Mouse (Mus musculus): ENCODE measurements around the gene Cd209a. TPM values are rescaled to one million over a fixed set of nuclear protein-coding genes. Genes with fewer than 3 reads are reported as not detected.

Cd209a gene
- polyA plus RNA-seq, 1 experiment from 2014 or later = not detected

DNA sequence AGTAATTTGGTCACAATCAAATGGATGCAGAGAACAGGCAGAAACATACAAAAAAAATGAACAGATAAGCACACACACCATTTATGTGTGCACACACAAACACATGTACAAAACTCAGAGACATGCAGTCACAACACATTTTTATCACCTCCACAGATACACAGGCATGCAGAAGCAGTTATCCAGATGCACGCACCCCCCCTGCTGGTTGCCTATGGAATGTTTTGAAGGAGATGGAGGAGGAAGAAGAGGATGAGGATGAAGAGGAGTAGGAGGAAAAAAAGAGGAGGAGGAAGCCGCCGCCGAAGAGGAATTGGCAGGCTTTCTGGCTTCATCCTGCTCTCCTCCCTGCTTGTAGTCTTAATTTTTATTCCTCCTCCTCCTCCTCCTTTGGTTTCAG lies 43.1 kb downstream of the Cd209a start:
- Histone ChIP-seq H3K27me3 (no peaks in the 10 kb centered on the region), H3K36me3 (no peaks in the 10 kb centered on the region), H3K9me3 (replicated peaks) (no peaks in the 10 kb centered on the region; the same call in 1 of the 2 replicates), H3K4me2 (replicated peaks) (no peak overlapping the region), H3K4me3 (no peak overlapping the region), H3K27ac (no peak overlapping the region), H3K9ac (no peak overlapping the region), H3K4me1 (no peaks in the 10 kb centered on the region)
- WGBS = 27% methylated on average over 1 of the region's 4 CpGs
- ATAC-seq (ENCODE audit: low FRiP score) = no peak

DNA sequence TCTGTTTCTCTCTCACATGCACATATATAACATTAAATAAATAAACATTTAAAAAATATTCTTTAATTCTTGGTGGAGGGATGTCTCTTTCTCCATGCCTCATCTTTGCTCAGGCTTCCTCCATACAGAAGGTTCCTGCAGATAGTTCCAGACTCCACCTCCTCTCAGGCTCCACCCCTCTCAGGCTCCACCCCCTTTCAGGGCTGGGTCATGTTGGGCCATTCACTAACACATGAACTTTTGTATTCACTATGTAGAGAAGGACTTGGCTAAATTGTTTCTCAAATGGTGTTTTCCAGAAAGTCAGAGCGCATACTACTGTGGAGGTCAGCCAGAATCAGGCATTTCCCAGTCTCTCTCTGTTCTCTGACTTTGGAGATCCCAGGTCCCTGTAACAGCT lies 47.3 kb downstream of the Cd209a start:
- Histone ChIP-seq H3K9me3 (replicated peaks) (no peaks in the 10 kb centered on the region; the same call in 1 of the 2 replicates), H3K27ac (no peak overlapping the region), H3K4me1 (no peaks in the 10 kb centered on the region), H3K36me3 (no peaks in the 10 kb centered on the region), H3K9ac (no peak overlapping the region), H3K4me3 (no peak overlapping the region), H3K27me3 (no peaks in the 10 kb centered on the region), H3K4me2 (replicated peaks) (no peak overlapping the region)
- 93% methylated on average over 1 of the region's 1 CpGs for WGBS
- no peak for ATAC-seq (ENCODE audit: low FRiP score)

GRCm38 (mm10) chr8:3694121-3694520 lies 54.7 kb downstream of the Cd209a start, which contains the start of gene Fcer2a:
Gene Fcer2a (minus strand): TSS chr8:3694175.
- 89% methylated on average over 3 of the region's 3 CpGs for WGBS
- ATAC-seq (ENCODE audit: low FRiP score) = no peak

More at GRCm38 (mm10) chr8:3694121-3694520, 54.7 kb downstream of the Cd209a start, which contains the start of gene Fcer2a:
- no peak within 1 kb of the TSS for H3K27ac ChIP-seq
- no peaks in the 10 kb centered on the region for H3K4me1 ChIP-seq
- H3K36me3 ChIP-seq = no peaks in the 10 kb centered on the region
- H3K27me3 ChIP-seq = no peaks in the 10 kb centered on the region
- H3K9ac ChIP-seq = no peak within 1 kb of the TSS
- H3K4me3 ChIP-seq = no peak within 1 kb of the TSS
- no peaks in the 10 kb centered on the region for H3K9me3 ChIP-seq (replicated peaks)
- no peak within 1 kb of the TSS for H3K4me2 ChIP-seq (replicated peaks)

Small RNAs within 50 kb of the gene (microRNA-seq; reads per million reads assigned to microRNA genes)
- not detected for gene Gm24934

Other genes with a start within 250 kb of the Cd209a start
- gene Mcoln1, start 248.5 kb downstream of the Cd209a start, polyA plus RNA-seq (2016; fragmentation: Nextera tagmentation; extraction: Ambion mirVana) = 79.5 and 83.2 TPM in 2 replicates
- 32.6 and 38.9 TPM in 2 replicates for gene Pnpla6, start 233.6 kb downstream of the Cd209a start, polyA plus RNA-seq (2016; fragmentation: Nextera tagmentation; extraction: Ambion mirVana)
- gene C330021F23Rik, start 181.0 kb downstream of the Cd209a start, polyA plus RNA-seq (2016; fragmentation: Nextera tagmentation; extraction: Ambion mirVana) = 1.5 and 2.0 TPM in 2 replicates
- gene Camsap3, start 161.7 kb downstream of the Cd209a start, polyA plus RNA-seq (2016; fragmentation: Nextera tagmentation; extraction: Ambion mirVana) = 26.8 and 27.4 TPM in 2 replicates
- gene Xab2, start 127.7 kb downstream of the Cd209a start, polyA plus RNA-seq (2016; fragmentation: Nextera tagmentation; extraction: Ambion mirVana) = 58.9 and 59.6 TPM in 2 replicates
- gene Pet100, start 127.4 kb downstream of the Cd209a start, polyA plus RNA-seq (2016; fragmentation: Nextera tagmentation; extraction: Ambion mirVana) = 112 and 116 TPM in 2 replicates
- gene Pcp2, start 123.4 kb downstream of the Cd209a start, polyA plus RNA-seq (2016; fragmentation: Nextera tagmentation; extraction: Ambion mirVana) = 0.56 and 0.87 TPM in 2 replicates
- 27.1 and 27.3 TPM in 2 replicates for gene Stxbp2, start 118.0 kb downstream of the Cd209a start, polyA plus RNA-seq (2016; fragmentation: Nextera tagmentation; extraction: Ambion mirVana)
- 0.43 TPM in 1 of 2 replicates, not detected in the other for gene Retn, start 93.2 kb downstream of the Cd209a start, polyA plus RNA-seq (2016; fragmentation: Nextera tagmentation; extraction: Ambion mirVana)
- 0.18 and 0.21 TPM in 2 replicates for gene Mcemp1, start 83.2 kb downstream of the Cd209a start, polyA plus RNA-seq (2016; fragmentation: Nextera tagmentation; extraction: Ambion mirVana)
- 5.3 and 8.4 TPM in 2 replicates for gene Fcor, start 76.6 kb downstream of the Cd209a start, polyA plus RNA-seq (2016; fragmentation: Nextera tagmentation; extraction: Ambion mirVana)
- gene Trappc5, start 72.7 kb downstream of the Cd209a start, polyA plus RNA-seq (2016; fragmentation: Nextera tagmentation; extraction: Ambion mirVana) = 43.3 and 46.3 TPM in 2 replicates
- 0.37 and 0.60 TPM in 2 replicates for gene Fcer2a, start 54.8 kb downstream of the Cd209a start, polyA plus RNA-seq (2016; fragmentation: Nextera tagmentation; extraction: Ambion mirVana)
- 0.17 TPM in 1 of 2 replicates, not detected in the other for gene Clec4g, start 28.3 kb downstream of the Cd209a start, polyA plus RNA-seq (2016; fragmentation: Nextera tagmentation; extraction: Ambion mirVana)
- gene Cd209e, start 105.3 kb upstream of the Cd209a start, polyA plus RNA-seq (2016; fragmentation: Nextera tagmentation; extraction: Ambion mirVana) = not detected in 2 replicates
- gene Cd209d, start 129.6 kb upstream of the Cd209a start, polyA plus RNA-seq (2016; fragmentation: Nextera tagmentation; extraction: Ambion mirVana) = not detected in 2 replicates
- not detected in 2 replicates for gene Cd209b, start 177.9 kb upstream of the Cd209a start, polyA plus RNA-seq (2016; fragmentation: Nextera tagmentation; extraction: Ambion mirVana)
- gene Cd209c, start 205.8 kb upstream of the Cd209a start, polyA plus RNA-seq (2016; fragmentation: Nextera tagmentation; extraction: Ambion mirVana) = 0.23 and 0.53 TPM in 2 replicates

Data from hindbrain, embryonic 12.5 days (tissue).